Mouse (Mus musculus): ENCODE data around the gene Mvb12a.
"Not testable (repeated sequence)": the region's sequence is repeated elsewhere in the genome, so short reads cannot be mapped to it uniquely, and the experiment has no call there.

Gene Mvb12a

GRCm38 (mm10) chr8:71526272-71526671, 16.4 kb upstream of the Mvb12a start:
- DNase-seq (ENCODE audit: low spot score in 2 of 2): no peak

- DNase-seq (ENCODE audit: low spot score in 2 of 2): no peak
Measured at GRCm38 (mm10) chr8:71527162-71527870, 15.4 kb upstream of the Mvb12a start.

- DNase-seq (ENCODE audit: low spot score in 2 of 2): no peak
Measured at GRCm38 (mm10) chr8:71528362-71529073, 14.2 kb upstream of the Mvb12a start.

GRCm38 (mm10) chr8:71530735-71531467, 11.8 kb upstream of the Mvb12a start:
- not testable (repeated sequence) for DNase-seq (ENCODE audit: low spot score in 2 of 2)

- no peak for DNase-seq (ENCODE audit: low spot score in 2 of 2)
Measured at GRCm38 (mm10) chr8:71534263-71534810, 8.4 kb upstream of the Mvb12a start.

- DNase-seq (ENCODE audit: low spot score in 2 of 2): no peak
Measured at GRCm38 (mm10) chr8:71535663-71536062, 7.1 kb upstream of the Mvb12a start.

GRCm38 (mm10) chr8:71537028-71537867, 5.5 kb upstream of the Mvb12a start, which contains the start of gene Bst2:
Gene Bst2, minus strand, starts transcription at chr8:71537456.
- peak in 1 of 2 experiments; percentile 48 for DNase-seq (ENCODE audit: low spot score in 2 of 2)

GRCm38 (mm10) chr8:71543755-71544154, 1.0 kb downstream of the Mvb12a start:
- no peak for DNase-seq (ENCODE audit: low spot score in 2 of 2)

- no peak for DNase-seq (ENCODE audit: low spot score in 2 of 2)
Measured at GRCm38 (mm10) chr8:71545053-71545452, 2.3 kb downstream of the Mvb12a start.

- DNase-seq (ENCODE audit: low spot score in 2 of 2): no peak
Measured at GRCm38 (mm10) chr8:71547590-71547989, 4.9 kb downstream of the Mvb12a start.

- no peak for DNase-seq (ENCODE audit: low spot score in 2 of 2)
Measured at GRCm38 (mm10) chr8:71550754-71551153, 8.0 kb downstream of the Mvb12a start.

- no peak for DNase-seq (ENCODE audit: low spot score in 2 of 2)
Measured at GRCm38 (mm10) chr8:71552770-71553169, 10.0 kb downstream of the Mvb12a start.

GRCm38 (mm10) chr8:71554001-71554400, 11.3 kb downstream of the Mvb12a start:
- DNase-seq (ENCODE audit: low spot score in 2 of 2): no peak

GRCm38 (mm10) chr8:71554644-71555043, 11.9 kb downstream of the Mvb12a start:
- DNase-seq (ENCODE audit: low spot score in 2 of 2): no peak

- no peak for DNase-seq (ENCODE audit: low spot score in 2 of 2)
Measured at GRCm38 (mm10) chr8:71558071-71558957, 15.6 kb downstream of the Mvb12a start, which contains the start of gene Tmem221. Gene Tmem221, minus strand, starts transcription at chr8:71558871.

GRCm38 (mm10) chr8:71558958-71559690, 16.4 kb downstream of the Mvb12a start:
- DNase-seq (ENCODE audit: low spot score in 2 of 2): no peak

GRCm38 (mm10) chr8:71560071-71560470, 17.3 kb downstream of the Mvb12a start:
- no peak for DNase-seq (ENCODE audit: low spot score in 2 of 2)

- no peak for DNase-seq (ENCODE audit: low spot score in 2 of 2)
Measured at GRCm38 (mm10) chr8:71560765-71561164, 18.0 kb downstream of the Mvb12a start.

GRCm38 (mm10) chr8:71561401-71561800, 18.7 kb downstream of the Mvb12a start:
- no peak for DNase-seq (ENCODE audit: low spot score in 2 of 2)
